Mouse (Mus musculus) cerebellum, adult 8-10 months (tissue): ENCODE results near the gene C1ql2.

Experiments used
- DNase-seq: peaks from one replicate; pipeline ENCODE4 v3.0.0; 2022

Gene C1ql2

GRCm38 (mm10) chr1:120389734-120390133 is 49.4 kb downstream of the C1ql2 start:
- no peak for DNase-seq

GRCm38 (mm10) chr1:120390336-120390735 is 50.0 kb downstream of the C1ql2 start:
- DNase-seq, result no peak
